Mouse (Mus musculus) limb, embryonic 14.5 days (tissue): ENCODE data around the gene Heatr6. TPM values are rescaled to one million over a fixed set of nuclear protein-coding genes. Genes with fewer than 3 reads are reported as not detected.

Experiments used
- ATAC-seq: fragments of 200-750 bp; cut with Nextera tagmentation; 2 replicates; pipeline ENCODE4 v1.8.0; 2017; ENCODE audit warnings: low read depth, moderate number of reproducible peaks, moderate TSS enrichment; ENCODE audit not compliant: low FRiP score
- DNase-seq: peaks from one replicate; pipeline ENCODE4 v3.0.0-alpha.2; 2015; ENCODE audit warnings: low spot score
- H3K27ac ChIP-seq: fragments of 300-500 bp; sonication (generic); replicated peaks from 2 replicates; pipeline ENCODE4 v1.5.1; 2014; ENCODE audit warnings: low read depth, mild to moderate bottlenecking, low read length, moderate library complexity, mixed read lengths
- H3K27me3 ChIP-seq: fragments of 300-500 bp; sonication (generic); 2 replicates; pipeline ENCODE4 v1.6.1; 2014; ENCODE audit warnings: low read length, mixed read lengths; ENCODE audit not compliant: control insufficient read depth, insufficient read depth
- H3K36me3 ChIP-seq: fragments of 300-500 bp; sonication (generic); 2 replicates; pipeline ENCODE4 v1.6.1; 2014; ENCODE audit warnings: mild to moderate bottlenecking, low read length, moderate library complexity, mixed read lengths; ENCODE audit not compliant: control insufficient read depth, insufficient read depth
- H3K4me1 ChIP-seq: fragments of 300-500 bp; sonication (generic); 2 replicates; pipeline ENCODE4 v1.6.1; 2014; ENCODE audit warnings: antibody characterized with exemption, low read length, mixed read lengths; ENCODE audit not compliant: control insufficient read depth, insufficient read depth
- H3K4me2 ChIP-seq: fragments of 300-500 bp; sonication (generic); replicated peaks from 2 replicates; pipeline ENCODE4 v1.6.1; 2014; ENCODE audit warnings: low read depth, mild to moderate bottlenecking, low read length, moderate library complexity; ENCODE audit not compliant: severe bottlenecking
- H3K4me3 ChIP-seq: fragments of 300-500 bp; sonication (generic); replicated peaks from 2 replicates; pipeline ENCODE4 v1.5.1; 2014; ENCODE audit warnings: low read length
- H3K9ac ChIP-seq: fragments of 300-500 bp; sonication (generic); 2 replicates; pipeline ENCODE4 v1.6.1; 2014; ENCODE audit warnings: mild to moderate bottlenecking, low read depth, low read length, moderate library complexity; ENCODE audit not compliant: severe bottlenecking
- H3K9me3 ChIP-seq: fragments of 300-500 bp; sonication (generic); 2 replicates; pipeline ENCODE4 v1.6.1; 2016; ENCODE audit warnings: low read length; ENCODE audit not compliant: control insufficient read depth
- POLR2A ChIP-seq: fragments of 200-500 bp; IDR thresholded peaks from 2 replicates; pipeline ENCODE4 v1.8.0; 2012; ENCODE audit warnings: inconsistent platforms, mild to moderate bottlenecking, moderate library complexity, borderline replicate concordance; ENCODE audit not compliant: insufficient read depth, insufficient read length; ENCODE audit errors: extremely low read depth
- WGBS: fragments of 180-500 bp; shearing (Covaris S2); extraction: QIAGEN DNeasy Blood & Tissue Kit; methylation state at CpG from one replicate; pipeline ENCODE4 v1.1.7; 2014; 5-methylcytosine and 5-hydroxymethylcytosine counted together
- polyA plus RNA-seq, 2 experiments: library from polyadenylated mRNA; depleted of rRNA in 1 of 2; stranded (reverse) in 1 of 2; unstranded in 1 of 2; fragments of >200 nt; fragmentation: Nextera tagmentation in 1 of 2; extraction: Ambion mirVana in 1 of 2; gene quantifications; 2 replicates each; pipeline versions ENCODE4 v1.2.1 to v1.2.3; 2012 to 2014

The Heatr6 gene
- polyA plus RNA-seq, 2 experiments, result 22.5 to 26.0 TPM

- 83% methylated on average over 5 of the region's 5 CpGs for WGBS
- no peak overlapping the region for H3K4me3 ChIP-seq
- ATAC-seq (no peak), DNase-seq (no peak)
- H3K4me2 ChIP-seq, result no peak overlapping the region
- H3K27me3 ChIP-seq, result no peaks in the 10 kb centered on the region
- no peak overlapping the region for H3K27ac ChIP-seq
- no peak for TF ChIP-seq POLR2A
- no peaks in the 10 kb centered on the region for H3K36me3 ChIP-seq
- H3K9me3 ChIP-seq, result no peaks in the 10 kb centered on the region
- H3K9ac ChIP-seq, result no peak overlapping the region
- no peaks in the 10 kb centered on the region for H3K4me1 ChIP-seq
These were observed 61.7 kb downstream of the Heatr6 start for GRCm38 (mm10) chr11:83815191-83815590.

GRCm38 (mm10) chr11:83815628-83816027, 62.1 kb downstream of the Heatr6 start:
- no peak overlapping the region for H3K9ac ChIP-seq
- no peaks in the 10 kb centered on the region for H3K27me3 ChIP-seq
- TF ChIP-seq POLR2A, result no peak
- H3K4me1 ChIP-seq, result no peaks in the 10 kb centered on the region
- H3K27ac ChIP-seq, result no peak overlapping the region
- H3K36me3 ChIP-seq, result no peaks in the 10 kb centered on the region
- no peak overlapping the region for H3K4me2 ChIP-seq
- ATAC-seq, result no peak
- 12% methylated on average over 9 of the region's 9 CpGs for WGBS
- peak; percentile 46 for DNase-seq
- H3K4me3 ChIP-seq, result no peak overlapping the region
- H3K9me3 ChIP-seq, result no peaks in the 10 kb centered on the region

GRCm38 (mm10) chr11:83817048-83817447, 63.6 kb downstream of the Heatr6 start:
- DNase-seq (no peak), ATAC-seq (no peak)
- Histone ChIP-seq H3K4me3 (no peak overlapping the region), H3K9ac (no peak overlapping the region), H3K4me2 (no peak overlapping the region), H3K27ac (no peak overlapping the region), H3K9me3 (no peaks in the 10 kb centered on the region), H3K36me3 (no peaks in the 10 kb centered on the region), H3K4me1 (no peaks in the 10 kb centered on the region), H3K27me3 (no peaks in the 10 kb centered on the region)
- no peak for TF ChIP-seq POLR2A
- 63% methylated on average over 6 of the region's 6 CpGs for WGBS

GRCm38 (mm10) chr11:83817994-83818393, 64.5 kb downstream of the Heatr6 start:
- Histone ChIP-seq H3K4me3 (no peak overlapping the region), H3K27ac (no peak overlapping the region), H3K9me3 (no peaks in the 10 kb centered on the region), H3K36me3 (no peaks in the 10 kb centered on the region), H3K9ac (no peak overlapping the region), H3K4me1 (no peaks in the 10 kb centered on the region), H3K27me3 (no peaks in the 10 kb centered on the region), H3K4me2 (no peak overlapping the region)
- no peak for TF ChIP-seq POLR2A
- ATAC-seq (no peak), DNase-seq (no peak)
- WGBS, result 54% methylated on average over 4 of the region's 4 CpGs

- Histone ChIP-seq H3K4me2 (no peak overlapping the region), H3K36me3 (no peaks in the 10 kb centered on the region), H3K4me1 (no peaks in the 10 kb centered on the region), H3K4me3 (no peak overlapping the region), H3K27me3 (no peaks in the 10 kb centered on the region), H3K27ac (no peak overlapping the region), H3K9me3 (no peaks in the 10 kb centered on the region), H3K9ac (no peak overlapping the region)
- 45% methylated on average over 9 of the region's 9 CpGs for WGBS
- DNase-seq (no peak), ATAC-seq (no peak)
- no peak for TF ChIP-seq POLR2A
These were observed 65.2 kb downstream of the Heatr6 start for GRCm38 (mm10) chr11:83818591-83819127.
